Mouse (Mus musculus) erythroid progenitor cell, adult 5-6 weeks (primary cell): ENCODE results near the gene Itpr1. TPM values are rescaled to one million over a fixed set of nuclear protein-coding genes. Genes with fewer than 3 reads are reported as not detected.

Experiments used
- ATAC-seq: replicated peaks from 2 replicates; pipeline ENCODE4 v1.8.0; 2016; ENCODE audit warnings: moderate number of reproducible peaks, mild to moderate bottlenecking, moderate TSS enrichment, inconsistent platforms; ENCODE audit not compliant: poor library complexity, low FRiP score, severe bottlenecking
- total RNA-seq, 2 experiments: library from RNA; stranded (forward) in 1 of 2; stranded (reverse) in 1 of 2; fragments of 150-400 nt in 1 of 2; fragments of 186-747, 209-891 nt in 1 of 2; gene quantifications; 2 replicates each; pipeline versions ENCODE4 v1.2.3 to v1.2.4; 2015 to 2017; ENCODE audit warnings: low replicate concordance in 2 of 2

Gene Itpr1
- total RNA-seq, 2 experiments from 2014 or later = 4.6 to 13.0 TPM

GRCm38 (mm10) chr6:108343781-108344310 is 130.9 kb downstream of the Itpr1 start:
- no peak for ATAC-seq

- no peak for ATAC-seq
These were observed 137.9 kb downstream of the Itpr1 start for GRCm38 (mm10) chr6:108350801-108351200.

GRCm38 (mm10) chr6:108351998-108352397 is 139.1 kb downstream of the Itpr1 start:
- ATAC-seq = no peak

GRCm38 (mm10) chr6:108367412-108367811 is 154.5 kb downstream of the Itpr1 start:
- ATAC-seq = no peak

GRCm38 (mm10) chr6:108369031-108369430 is 156.1 kb downstream of the Itpr1 start:
- ATAC-seq = no peak

GRCm38 (mm10) chr6:108371347-108371893 is 158.5 kb downstream of the Itpr1 start:
- no peak for ATAC-seq

GRCm38 (mm10) chr6:108374019-108374418 is 161.1 kb downstream of the Itpr1 start:
- ATAC-seq = no peak

- ATAC-seq = no peak
These were observed 166.1 kb downstream of the Itpr1 start for GRCm38 (mm10) chr6:108379041-108379440.

GRCm38 (mm10) chr6:108380209-108380608 is 167.3 kb downstream of the Itpr1 start:
- no peak for ATAC-seq

GRCm38 (mm10) chr6:108390624-108391324 is 177.9 kb downstream of the Itpr1 start:
- ATAC-seq = no peak

GRCm38 (mm10) chr6:108393131-108393530 is 180.2 kb downstream of the Itpr1 start:
- ATAC-seq = no peak

- ATAC-seq = no peak
These were observed 185.1 kb downstream of the Itpr1 start for GRCm38 (mm10) chr6:108397956-108398355.

GRCm38 (mm10) chr6:108401412-108401955 is 188.6 kb downstream of the Itpr1 start:
- no peak for ATAC-seq

- ATAC-seq = no peak
These were observed 191.8 kb downstream of the Itpr1 start for GRCm38 (mm10) chr6:108404736-108405135.

GRCm38 (mm10) chr6:108408053-108408452 is 195.2 kb downstream of the Itpr1 start:
- ATAC-seq = peak; percentile 68

GRCm38 (mm10) chr6:108408726-108409125 is 195.8 kb downstream of the Itpr1 start:
- no peak for ATAC-seq

GRCm38 (mm10) chr6:108410771-108411170 is 197.9 kb downstream of the Itpr1 start:
- no peak for ATAC-seq

- no peak for ATAC-seq
These were observed 198.3 kb downstream of the Itpr1 start for GRCm38 (mm10) chr6:108411201-108411600.

- no peak for ATAC-seq
These were observed 200.1 kb downstream of the Itpr1 start for GRCm38 (mm10) chr6:108413006-108413405.

GRCm38 (mm10) chr6:108413593-108413992 is 200.7 kb downstream of the Itpr1 start:
- ATAC-seq = no peak

- no peak for ATAC-seq
These were observed 203.0 kb downstream of the Itpr1 start for GRCm38 (mm10) chr6:108415847-108416246.
